Mouse (Mus musculus) heart, postnatal 0 days (tissue): Measurements from ENCODE around the gene Gper1.

ENCODE experiments used
- CTCF ChIP-seq: IDR thresholded peaks from 2 replicates; pipeline ENCODE4 v1.5.1; 2016; ENCODE audit warnings: antibody characterized with exemption, control low read depth, low read depth
- EP300 ChIP-seq: IDR thresholded peaks from 2 replicates; pipeline ENCODE4 v1.6.1; 2016; ENCODE audit warnings: antibody characterized with exemption, low read depth

DNA sequence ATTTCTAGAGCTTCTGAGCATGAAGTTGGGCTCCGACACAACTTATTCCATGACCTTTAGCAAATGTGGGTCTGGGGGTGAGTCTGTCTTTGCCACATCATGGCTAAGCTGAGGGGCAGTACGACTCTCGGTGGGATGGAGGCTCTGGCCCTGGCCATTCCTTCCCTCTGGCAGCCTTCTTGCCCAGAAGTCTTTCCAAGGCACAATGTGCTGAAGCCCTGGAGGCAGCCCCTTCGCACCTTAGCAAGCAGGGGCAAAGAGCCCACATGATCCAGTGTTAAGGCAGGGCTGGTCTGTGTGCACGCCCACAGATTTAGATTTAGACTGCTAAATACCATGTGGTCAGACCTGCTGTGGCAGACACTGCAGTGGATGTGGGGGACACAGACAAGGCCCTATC lies 24.2 kb upstream of the Gper1 start:
- TF ChIP-seq CTCF (no peak), EP300 (no peak)
